Mouse (Mus musculus): ENCODE measurements at regions not wholly inside any gene's neighbourhood (a gene's known extent, or its start where the extent isn't known, plus 50 kb on each side); places are given as distances from the start of the nearest gene placed in this dataset.

DNA sequence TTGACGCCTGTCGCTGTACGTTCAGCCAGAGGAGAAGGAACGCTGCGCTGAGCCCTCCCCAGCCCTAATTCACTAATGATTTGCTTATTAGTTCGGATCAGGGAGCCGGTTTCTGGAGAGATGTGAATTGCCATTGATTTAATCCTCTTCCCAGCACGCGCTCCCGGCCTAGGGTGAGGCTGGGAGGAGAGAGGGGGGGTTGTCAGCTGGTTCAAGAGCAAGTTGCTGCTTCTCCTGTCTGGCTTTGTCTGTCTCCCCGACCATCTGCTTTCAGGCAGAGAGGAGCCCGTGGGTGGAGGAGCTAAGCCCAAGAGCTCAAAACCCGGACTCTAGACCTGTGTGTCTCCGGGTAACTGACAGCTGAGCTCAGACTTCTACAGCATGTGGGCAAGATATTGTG is 304.4 kb downstream of the H2al1j start:
- ATAC-seq, result peak; percentile 78
- Histone ChIP-seq H3K4me1 (peaks cover 21% of the 10 kb centered on the region), H3K27me3 (no peaks in the 10 kb centered on the region), H3K27ac (peak overlapping the region; percentile 87), H3K4me2 (peak overlapping the region; percentile 43), H3K4me3 (no peak overlapping the region; the same call in 1 of the 2 replicates), H3K36me3 (ENCODE audit: poor library complexity, severe bottlenecking) (no peaks in the 10 kb centered on the region), H3K9me3 (replicated peaks) (no peaks in the 10 kb centered on the region), H3K9ac (peak overlapping the region; percentile 30; the same call in 1 of the 2 replicates)
- 22% methylated on average over 14 of the region's 14 CpGs for WGBS

- H3K9ac ChIP-seq, result no peak overlapping the region
- ATAC-seq, result no peak
- H3K27me3 ChIP-seq, result no peaks in the 10 kb centered on the region
- peaks cover 27% of the 10 kb centered on the region for H3K4me1 ChIP-seq
- WGBS, result 64% methylated on average over 6 of the region's 6 CpGs
- no peak overlapping the region for H3K4me2 ChIP-seq
- H3K27ac ChIP-seq, result no peak overlapping the region
- H3K4me3 ChIP-seq, result no peak overlapping the region
- H3K36me3 ChIP-seq (ENCODE audit: poor library complexity, severe bottlenecking), result no peaks in the 10 kb centered on the region
- no peaks in the 10 kb centered on the region for H3K9me3 ChIP-seq (replicated peaks)
Observed at GRCm38 (mm10) chrX:11633823-11634222, 306.2 kb downstream of the H2al1j start.

GRCm38 (mm10) chrX:11644484-11644883 is 316.9 kb downstream of the H2al1j start:
- Histone ChIP-seq H3K27ac (no peak overlapping the region), H3K9ac (no peak overlapping the region), H3K27me3 (no peaks in the 10 kb centered on the region), H3K36me3 (ENCODE audit: poor library complexity, severe bottlenecking) (no peaks in the 10 kb centered on the region), H3K9me3 (replicated peaks) (no peaks in the 10 kb centered on the region; the same call in 1 of the 2 replicates), H3K4me3 (no peak overlapping the region), H3K4me1 (no peaks in the 10 kb centered on the region), H3K4me2 (no peak overlapping the region)
- no peak for ATAC-seq
- WGBS, result 67% methylated on average over 6 of the region's 6 CpGs

GRCm38 (mm10) chrX:11646681-11647526 is 319.3 kb downstream of the H2al1j start:
- 85% methylated on average over 7 of the region's 7 CpGs for WGBS
- Histone ChIP-seq H3K36me3 (ENCODE audit: poor library complexity, severe bottlenecking) (no peaks in the 10 kb centered on the region), H3K4me2 (no peak overlapping the region), H3K9ac (no peak overlapping the region), H3K4me3 (no peak overlapping the region), H3K9me3 (replicated peaks) (no peaks in the 10 kb centered on the region; the same call in 1 of the 2 replicates), H3K27me3 (no peaks in the 10 kb centered on the region), H3K4me1 (no peaks in the 10 kb centered on the region), H3K27ac (no peak overlapping the region)
- ATAC-seq, result no peak

GRCm38 (mm10) chrX:11647527-11647836 is 319.9 kb downstream of the H2al1j start:
- ATAC-seq, result no peak
- H3K9me3 ChIP-seq (replicated peaks), result no peaks in the 10 kb centered on the region; the same call in 1 of the 2 replicates
- no peaks in the 10 kb centered on the region for H3K27me3 ChIP-seq
- no peaks in the 10 kb centered on the region for H3K36me3 ChIP-seq (ENCODE audit: poor library complexity, severe bottlenecking)
- no peaks in the 10 kb centered on the region for H3K4me1 ChIP-seq
- H3K9ac ChIP-seq, result no peak overlapping the region
- H3K27ac ChIP-seq, result no peak overlapping the region
- no peak overlapping the region for H3K4me2 ChIP-seq
- no peak overlapping the region for H3K4me3 ChIP-seq
- 50% methylated on average over 1 of the region's 1 CpGs for WGBS

- H3K27ac ChIP-seq, result no peak overlapping the region
- peaks cover 4% of the 10 kb centered on the region; the same call in 1 of the 2 replicates for H3K4me1 ChIP-seq
- 88% methylated on average over 2 of the region's 2 CpGs for WGBS
- ATAC-seq, result no peak
- H3K9ac ChIP-seq, result no peak overlapping the region
- no peak overlapping the region for H3K4me3 ChIP-seq
- no peaks in the 10 kb centered on the region; the same call in 1 of the 2 replicates for H3K9me3 ChIP-seq (replicated peaks)
- no peaks in the 10 kb centered on the region for H3K36me3 ChIP-seq (ENCODE audit: poor library complexity, severe bottlenecking)
- no peaks in the 10 kb centered on the region for H3K27me3 ChIP-seq
- no peak overlapping the region for H3K4me2 ChIP-seq
Observed at GRCm38 (mm10) chrX:11653336-11653735, 325.7 kb downstream of the H2al1j start.

DNA sequence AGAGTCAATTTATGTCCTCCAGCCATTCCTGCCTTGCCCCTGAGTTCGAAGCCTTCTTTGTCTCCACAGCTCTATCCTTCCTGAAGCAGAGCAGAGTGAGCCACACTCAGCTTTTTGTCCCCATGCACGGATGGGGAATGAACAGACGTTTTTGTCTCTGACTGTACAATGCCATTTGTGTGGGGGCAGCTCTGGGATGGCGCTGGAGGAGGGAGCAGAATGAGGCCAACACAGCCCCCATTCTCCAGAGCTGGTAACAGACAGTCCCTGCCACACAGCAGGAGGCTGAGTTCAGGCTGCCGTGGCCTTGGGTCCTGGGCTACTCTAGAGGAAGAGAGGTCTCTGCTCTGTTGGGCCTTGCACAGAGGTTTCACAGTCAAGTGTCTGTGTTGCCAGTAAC is 327.4 kb downstream of the H2al1j start:
- Histone ChIP-seq H3K4me1 (peaks cover 4% of the 10 kb centered on the region; the same call in 1 of the 2 replicates), H3K4me2 (no peak overlapping the region)
- 36% methylated on average over 5 of the region's 5 CpGs for WGBS

GRCm38 (mm10) chrX:11655466-11655865 is 327.8 kb downstream of the H2al1j start:
- Histone ChIP-seq H3K27ac (no peak overlapping the region), H3K27me3 (no peaks in the 10 kb centered on the region), H3K4me3 (no peak overlapping the region), H3K9me3 (replicated peaks) (no peaks in the 10 kb centered on the region), H3K4me2 (no peak overlapping the region), H3K9ac (no peak overlapping the region), H3K4me1 (peaks cover 4% of the 10 kb centered on the region; the same call in 1 of the 2 replicates), H3K36me3 (ENCODE audit: poor library complexity, severe bottlenecking) (no peaks in the 10 kb centered on the region)
- no peak for ATAC-seq
- 52% methylated on average over 6 of the region's 6 CpGs for WGBS

More for the DNA sequence above, 327.4 kb downstream of the H2al1j start:
- no peak for ATAC-seq
- H3K36me3 ChIP-seq (ENCODE audit: poor library complexity, severe bottlenecking), result no peaks in the 10 kb centered on the region
- no peak overlapping the region for H3K9ac ChIP-seq
- H3K9me3 ChIP-seq (replicated peaks), result no peaks in the 10 kb centered on the region
- H3K4me3 ChIP-seq, result no peak overlapping the region
- H3K27ac ChIP-seq, result no peak overlapping the region
- no peaks in the 10 kb centered on the region for H3K27me3 ChIP-seq

DNA sequence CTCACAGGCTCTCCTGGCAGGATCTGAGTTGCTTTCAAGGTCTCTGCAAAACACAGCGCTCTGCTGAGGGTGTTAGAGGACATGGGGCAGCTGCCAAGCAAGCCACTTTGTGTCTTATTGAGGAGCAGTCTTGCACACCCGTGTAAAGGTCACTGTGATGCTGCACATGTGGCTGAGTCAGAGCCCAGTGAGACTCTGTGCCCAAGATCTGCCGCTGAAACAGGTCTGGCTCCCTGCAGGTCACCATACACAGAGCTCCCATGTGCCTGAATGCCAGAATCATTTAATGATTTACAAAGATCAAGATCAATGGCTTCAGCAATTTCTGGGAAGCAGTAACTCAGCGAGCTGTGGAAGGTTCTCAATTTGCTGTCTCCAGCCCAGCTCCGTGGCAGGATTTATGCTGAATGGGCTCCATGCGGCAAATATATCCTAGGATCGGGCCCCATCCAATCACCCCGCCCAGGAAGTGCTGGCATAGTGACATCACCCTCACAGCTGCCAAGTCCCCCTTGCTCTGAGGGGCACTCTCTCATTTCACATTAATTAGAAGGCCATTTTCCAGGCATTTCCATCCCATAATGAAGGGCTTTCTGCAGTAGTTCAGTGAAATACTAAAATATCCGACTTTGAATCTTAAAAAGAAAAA is 330.1 kb downstream of the H2al1j start:
- no peaks in the 10 kb centered on the region for H3K36me3 ChIP-seq (ENCODE audit: poor library complexity, severe bottlenecking)
- no peak overlapping the region for H3K9ac ChIP-seq
- no peak overlapping the region for H3K4me3 ChIP-seq
- 47% methylated on average over 9 of the region's 9 CpGs for WGBS
- no peaks in the 10 kb centered on the region for H3K9me3 ChIP-seq (replicated peaks)
- no peak overlapping the region for H3K4me2 ChIP-seq
- no peaks in the 10 kb centered on the region for H3K27me3 ChIP-seq
- H3K27ac ChIP-seq, result no peak overlapping the region
- ATAC-seq, result 0 out of 2 replicates have a peak, but pooled peaks have one; percentile 6
- H3K4me1 ChIP-seq, result peaks cover 4% of the 10 kb centered on the region; the same call in 1 of the 2 replicates

DNA sequence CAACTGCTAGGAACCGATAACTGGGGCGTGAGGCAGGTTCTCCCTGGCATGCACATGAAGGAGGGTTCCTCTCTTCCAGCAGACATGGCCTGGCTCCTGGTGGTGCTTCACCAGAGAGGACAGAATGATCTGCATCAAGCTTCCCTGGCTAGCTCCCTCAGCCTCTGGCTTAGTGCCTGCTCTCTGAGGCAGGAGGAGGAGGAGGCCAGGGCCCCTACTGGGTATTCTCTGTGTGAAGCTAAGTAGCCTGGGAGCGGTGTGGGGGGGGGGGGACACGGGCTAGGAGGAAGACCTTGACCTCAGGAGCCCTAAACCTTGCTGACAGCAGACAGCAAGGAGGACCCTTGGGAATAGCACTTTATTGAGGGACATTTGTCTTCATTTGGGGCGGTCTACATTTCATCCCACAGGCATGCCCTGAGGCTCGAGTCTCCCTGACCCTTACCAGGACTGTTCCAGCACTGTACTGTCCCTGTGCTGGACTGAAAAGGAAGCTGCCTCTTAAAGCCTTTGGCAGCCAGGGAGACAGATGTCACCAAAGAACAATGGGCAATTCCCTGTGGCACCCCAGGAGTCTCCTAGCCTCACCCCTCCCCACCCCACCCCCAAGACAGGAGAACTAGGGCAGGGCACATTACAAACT is 335.7 kb downstream of the H2al1j start:
- WGBS, result 37% methylated on average over 6 of the region's 6 CpGs
- Histone ChIP-seq H3K27me3 (no peaks in the 10 kb centered on the region; the same call in 1 of the 2 replicates), H3K9me3 (replicated peaks) (no peaks in the 10 kb centered on the region), H3K4me1 (peaks cover 15% of the 10 kb centered on the region), H3K4me3 (no peak overlapping the region), H3K9ac (no peak overlapping the region), H3K36me3 (ENCODE audit: poor library complexity, severe bottlenecking) (no peaks in the 10 kb centered on the region), H3K27ac (no peak overlapping the region), H3K4me2 (no peak overlapping the region)
- no peak for ATAC-seq

GRCm38 (mm10) chrX:11664330-11665061 is 336.9 kb downstream of the H2al1j start:
- no peaks in the 10 kb centered on the region for H3K36me3 ChIP-seq (ENCODE audit: poor library complexity, severe bottlenecking)
- H3K4me1 ChIP-seq, result peaks cover 15% of the 10 kb centered on the region
- peak overlapping the region; percentile 78 for H3K9ac ChIP-seq
- peak overlapping the region; percentile 85 for H3K27ac ChIP-seq
- H3K9me3 ChIP-seq (replicated peaks), result no peaks in the 10 kb centered on the region
- no peaks in the 10 kb centered on the region; the same call in 1 of the 2 replicates for H3K27me3 ChIP-seq
- peak; percentile 92 for ATAC-seq
- peak overlapping the region; percentile 64 for H3K4me2 ChIP-seq
- WGBS, result 9% methylated on average over 21 of the region's 68 CpGs
- peak overlapping the region; percentile 41 for H3K4me3 ChIP-seq

Data from forebrain, embryonic 13.5 days (tissue).